In the genomic region with DNA sequence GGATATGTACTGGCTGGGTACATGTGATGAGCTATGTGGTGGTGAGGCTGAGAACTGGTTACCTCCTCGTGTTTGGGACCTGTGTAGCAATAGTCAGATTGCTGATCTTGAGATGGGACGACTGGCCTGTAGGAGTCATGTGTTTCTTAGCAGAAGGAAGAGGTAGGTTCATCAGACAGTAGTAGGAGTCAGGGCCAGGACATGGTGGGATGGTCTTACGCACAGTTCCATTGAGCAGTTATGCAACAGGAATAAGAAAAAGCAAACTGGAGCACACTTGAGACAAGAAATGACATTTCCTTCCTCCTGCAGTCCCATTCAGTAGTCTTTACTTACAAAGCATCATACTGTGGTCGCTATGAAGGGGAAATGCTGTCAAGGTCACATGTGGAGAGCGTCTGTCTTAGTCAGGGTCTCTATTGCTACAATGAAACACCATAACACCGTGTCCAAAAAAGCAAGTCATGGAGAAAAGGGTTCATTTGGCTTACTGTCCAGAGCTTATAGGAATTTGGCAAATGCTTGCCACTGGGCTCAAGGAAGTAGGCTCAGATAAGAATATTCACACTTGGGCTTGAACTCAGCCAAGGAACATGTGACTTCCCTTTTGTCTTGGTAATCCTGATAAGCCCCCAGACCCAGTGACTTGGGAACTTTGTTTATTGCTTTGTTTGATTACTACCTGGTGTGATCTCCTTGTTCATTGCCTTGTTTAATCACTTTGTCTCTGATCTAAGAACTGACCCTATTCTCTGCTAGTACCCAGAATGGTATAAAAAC, we compare ENCODE assay signal across 31 mouse cellular contexts.
A peak's percentile ranks its signal among the peaks of the same experiment; 100 is the strongest.
DNase-seq lines count a peak whose midpoint lies in the region; ATAC-seq and TF ChIP-seq lines count a peak whose summit lies in the region.
"Had no signal": no experiment of that assay in that cellular context is flagged by ENCODE, and none has a peak within 500 bp of the region (broad histone marks: within the 10 kb centered on the region; RNA-seq: fewer than 3 reads in every experiment).

No protein-coding gene starts in this region.

- TF ChIP-seq POLR2A in kidney, adult 2 months (IDR thresholded peaks at IDR 0.05; ENCODE audit: low read depth, low read length): no peak

- H3K36me3 ChIP-seq in liver, embryonic 15.5 days (replicated peaks): no peaks in the 10 kb centered on the region
- H3K36me3 ChIP-seq in liver, embryonic 12.5 days: no peaks in the 10 kb centered on the region
- no peaks in the 10 kb centered on the region for H3K36me3 ChIP-seq in megakaryocyte, embryonic 14.5 days (replicated peaks; ENCODE audit: low read length)
- no peaks in the 10 kb centered on the region for H3K36me3 ChIP-seq in kidney, adult 2 months (ENCODE audit: control insufficient read depth, insufficient read depth, low read length)
- H3K36me3 ChIP-seq: embryonic facial prominence, embryonic 12.5 days; heart, embryonic 12.5 days; hindbrain, embryonic 10.5 days; hindbrain, embryonic 15.5 days; midbrain, embryonic 13.5 days; stomach, embryonic 15.5 days had no signal

- no peak overlapping the region for H3K4me3 ChIP-seq in liver, embryonic 15.5 days (replicated peaks)
- no peak overlapping the region for H3K4me3 ChIP-seq in liver, embryonic 12.5 days
- peak overlapping the region; percentile 73 for H3K4me3 ChIP-seq in megakaryocyte, embryonic 14.5 days (replicated peaks)
- no peak overlapping the region for H3K4me3 ChIP-seq in kidney, adult 2 months (ENCODE audit: insufficient read depth, low read depth, low read length)
- H3K4me3 ChIP-seq: embryonic facial prominence, embryonic 12.5 days; heart, embryonic 12.5 days; hindbrain, embryonic 10.5 days; hindbrain, embryonic 15.5 days; midbrain, embryonic 13.5 days; stomach, embryonic 15.5 days had no signal

- no peak for DNase-seq in urinary bladder, adult 18-20 months (ENCODE audit: low spot score in 2 of 2)
- no peak for DNase-seq in kidney, postnatal 4 days
- no peak for DNase-seq in kidney, adult 2 months
- DNase-seq: adrenal gland, adult 2 months; adrenal gland, postnatal 36 days; cerebellum, adult 8-10 months; cerebellum, postnatal 36 days; embryo, embryonic 11 days; gastrocnemius, postnatal 14 days; heart, adult 18-20 months; kidney, adult 18-20 months; kidney, postnatal 36 days; layer of hippocampus, postnatal 36 days; left cerebral cortex, postnatal 4 days; lung, adult 2 months; lung, postnatal 10 days; retina, postnatal 1 day; right cerebral cortex, postnatal 14 days; thymus, postnatal 14 days had no signal

- no peak for TF ChIP-seq CTCF in kidney, adult 2 months (conservative IDR thresholded peaks at IDR 0.05; ENCODE audit: insufficient read depth, insufficient read length, low read depth, low read length)

- H3K9me3 ChIP-seq in liver, embryonic 15.5 days (replicated peaks): no peaks in the 10 kb centered on the region
- no peaks in the 10 kb centered on the region for H3K9me3 ChIP-seq in liver, embryonic 12.5 days (replicated peaks)
- no peaks in the 10 kb centered on the region for H3K9me3 ChIP-seq in megakaryocyte, embryonic 14.5 days
- H3K9me3 ChIP-seq: embryonic facial prominence, embryonic 12.5 days; heart, embryonic 12.5 days; hindbrain, embryonic 10.5 days; hindbrain, embryonic 15.5 days; midbrain, embryonic 13.5 days; stomach, embryonic 15.5 days had no signal

- H3K4me2 ChIP-seq in liver, embryonic 15.5 days: no peak overlapping the region
- no peak overlapping the region for H3K4me2 ChIP-seq in liver, embryonic 12.5 days
- H3K4me2 ChIP-seq: embryonic facial prominence, embryonic 12.5 days; heart, embryonic 12.5 days; hindbrain, embryonic 15.5 days; midbrain, embryonic 13.5 days; stomach, embryonic 15.5 days had no signal

- no peaks in the 10 kb centered on the region for H3K4me1 ChIP-seq in liver, embryonic 15.5 days (replicated peaks)
- H3K4me1 ChIP-seq in liver, embryonic 12.5 days: peaks cover 7% of the 10 kb centered on the region
- peaks cover 58% of the 10 kb centered on the region for H3K4me1 ChIP-seq in megakaryocyte, embryonic 14.5 days
- H3K4me1 ChIP-seq in kidney, adult 2 months (ENCODE audit: control insufficient read depth, insufficient read depth, low read length): no peaks in the 10 kb centered on the region
- H3K4me1 ChIP-seq: embryonic facial prominence, embryonic 12.5 days; heart, embryonic 12.5 days; hindbrain, embryonic 10.5 days; hindbrain, embryonic 15.5 days; midbrain, embryonic 13.5 days; stomach, embryonic 15.5 days had no signal

- ATAC-seq in liver, embryonic 15.5 days (ENCODE audit: insufficient read depth): peak; percentile 22; the same call in 1 of the 2 replicates
- ATAC-seq in liver, embryonic 12.5 days: no peak
- peak; percentile 90 for ATAC-seq in granulocyte monocyte progenitor cell, adult 5-6 weeks (replicated peaks; ENCODE audit: poor library complexity, severe bottlenecking)
- ATAC-seq: CD4-positive, CD25-positive, alpha-beta regulatory T cell, adult 4 months; forebrain, embryonic 14.5 days; midbrain, embryonic 13.5 days had no signal

- no peaks in the 10 kb centered on the region for H3K27me3 ChIP-seq in liver, embryonic 15.5 days
- H3K27me3 ChIP-seq in liver, embryonic 12.5 days (replicated peaks): no peaks in the 10 kb centered on the region
- no peaks in the 10 kb centered on the region for H3K27me3 ChIP-seq in megakaryocyte, embryonic 14.5 days (replicated peaks)
- no peaks in the 10 kb centered on the region; the same call in 1 of the 2 replicates for H3K27me3 ChIP-seq in kidney, adult 2 months (replicated peaks; ENCODE audit: control insufficient read depth, insufficient read depth, low read length)
- H3K27me3 ChIP-seq: embryonic facial prominence, embryonic 12.5 days; heart, embryonic 12.5 days; hindbrain, embryonic 15.5 days; midbrain, embryonic 13.5 days; stomach, embryonic 15.5 days had no signal

- WGBS in liver, embryonic 15.5 days (ENCODE audit: insufficient replicate concordance): 25% methylated on average over 6 of the region's 6 CpGs
- 27% methylated on average over 6 of the region's 6 CpGs for WGBS in liver, embryonic 12.5 days (ENCODE audit: insufficient replicate concordance)
- 68% methylated on average over 6 of the region's 6 CpGs for WGBS in kidney, adult 2 months

- H3K9ac ChIP-seq in liver, embryonic 15.5 days: no peak overlapping the region
- no peak overlapping the region for H3K9ac ChIP-seq in liver, embryonic 12.5 days
- H3K9ac ChIP-seq: embryonic facial prominence, embryonic 12.5 days; heart, embryonic 12.5 days; hindbrain, embryonic 15.5 days; midbrain, embryonic 13.5 days; stomach, embryonic 15.5 days had no signal

- H3K27ac ChIP-seq in liver, embryonic 15.5 days (replicated peaks): no peak overlapping the region
- H3K27ac ChIP-seq in liver, embryonic 12.5 days: no peak overlapping the region
- no peak overlapping the region for H3K27ac ChIP-seq in kidney, adult 2 months (ENCODE audit: insufficient read depth, low read depth, low read length)
- H3K27ac ChIP-seq: embryonic facial prominence, embryonic 12.5 days; hindbrain, embryonic 10.5 days; hindbrain, embryonic 15.5 days; midbrain, embryonic 13.5 days; stomach, embryonic 15.5 days had no signal
